Mouse (Mus musculus) layer of hippocampus, adult 9-10 months (tissue): ENCODE measurements around the gene Tnnt1.

Experiments used
- DNase-seq: peaks from one replicate; pipeline ENCODE4 v3.0.0; 2022; ENCODE audit warnings: low spot score

Tnnt1 gene

GRCm38 (mm10) chr7:4497271-4497903, 18.8 kb downstream of the Tnnt1 start:
- DNase-seq = no peak

GRCm38 (mm10) chr7:4496468-4496867, 19.7 kb downstream of the Tnnt1 start:
- DNase-seq = no peak

GRCm38 (mm10) chr7:4493991-4494390, 22.2 kb downstream of the Tnnt1 start:
- no peak for DNase-seq

GRCm38 (mm10) chr7:4492284-4493224, 23.6 kb downstream of the Tnnt1 start:
- no peak for DNase-seq

- DNase-seq = no peak
Measured at GRCm38 (mm10) chr7:4491308-4491707, 24.9 kb downstream of the Tnnt1 start.

GRCm38 (mm10) chr7:4482281-4482680, 33.9 kb downstream of the Tnnt1 start:
- DNase-seq = no peak

- DNase-seq = no peak
Measured at GRCm38 (mm10) chr7:4479674-4480073, 36.5 kb downstream of the Tnnt1 start.

GRCm38 (mm10) chr7:4478796-4479291, 37.3 kb downstream of the Tnnt1 start:
- no peak for DNase-seq

- no peak for DNase-seq
Measured at GRCm38 (mm10) chr7:4478021-4478795, 38.0 kb downstream of the Tnnt1 start.

GRCm38 (mm10) chr7:4473940-4474339, 42.2 kb downstream of the Tnnt1 start:
- no peak for DNase-seq

GRCm38 (mm10) chr7:4471179-4471555, 45.0 kb downstream of the Tnnt1 start:
- peak; percentile 55 for DNase-seq

GRCm38 (mm10) chr7:4470275-4471178, 45.7 kb downstream of the Tnnt1 start:
- DNase-seq = no peak

GRCm38 (mm10) chr7:4467801-4468200, 48.4 kb downstream of the Tnnt1 start:
- no peak for DNase-seq

- no peak for DNase-seq
Measured at GRCm38 (mm10) chr7:4464194-4464824, 51.9 kb downstream of the Tnnt1 start.

GRCm38 (mm10) chr7:4460576-4461434, 55.4 kb downstream of the Tnnt1 start, which contains the start of gene Eps8l1:
Gene Eps8l1, plus strand, starts transcription at chr7:4460674.
- no peak for DNase-seq
